Mouse (Mus musculus): ENCODE measurements at regions not wholly inside any gene's neighbourhood (a gene's known extent, or its start where the extent isn't known, plus 50 kb on each side); places are given as distances from the start of the nearest gene placed in this dataset.

GRCm38 (mm10) chr4:35571541-35572447 is 345.8 kb upstream of the C9orf72 start:
- H3K4me3 ChIP-seq, result no peak overlapping the region
- H3K79me2 ChIP-seq (ENCODE audit: control insufficient read depth, insufficient read depth), result no peaks in the 10 kb centered on the region
- no peak overlapping the region for H3K4me2 ChIP-seq (ENCODE audit: low read depth)
- no peaks in the 10 kb centered on the region for H3K36me3 ChIP-seq (ENCODE audit: control insufficient read depth, insufficient read depth)
- TF ChIP-seq MYOG (IDR thresholded peaks at IDR 0.05; ENCODE audit: control insufficient read depth in 1 of 3, insufficient read depth in 1 of 3, insufficient read length in 2 of 3, low read depth in 2 of 3) (no peak), SRF (IDR thresholded peaks at IDR 0.05; ENCODE audit: control insufficient read depth, insufficient read length, low read depth) (no peak), TCF3 (IDR thresholded peaks at IDR 0.05; ENCODE audit: insufficient read length, low read depth) (no peak), E2F4 (IDR thresholded peaks at IDR 0.05; ENCODE audit: insufficient read depth) (no peak), CEBPB (IDR thresholded peaks at IDR 0.05; ENCODE audit: insufficient read depth, poor library complexity, severe bottlenecking) (no peak), POLR2A (IDR thresholded peaks at IDR 0.05; ENCODE audit: insufficient read length, low read depth) (no peak), USF1 (IDR thresholded peaks at IDR 0.05; ENCODE audit: low read depth) (no peak), POLR2AphosphoS2 (IDR thresholded peaks at IDR 0.05; ENCODE audit: insufficient read length, low read depth) (no peak), MYOD1 (IDR thresholded peaks at IDR 0.05; ENCODE audit: control insufficient read depth in 1 of 3, insufficient read length in 2 of 3, low read depth in 2 of 3) (no peak), REST (IDR thresholded peaks at IDR 0.05; ENCODE audit: insufficient read depth, insufficient read length) (no peak), MAX (IDR thresholded peaks at IDR 0.05; ENCODE audit: low read depth) (no peak), TCF12 (IDR thresholded peaks at IDR 0.05; ENCODE audit: insufficient read depth, poor library complexity, severe bottlenecking) (no peak)
- no peaks in the 10 kb centered on the region for H3K27me3 ChIP-seq (ENCODE audit: control insufficient read depth, insufficient read depth, insufficient read length)
- no peak overlapping the region for H3ac ChIP-seq (ENCODE audit: control insufficient read depth, insufficient read length)

GRCm38 (mm10) chr4:35561303-35561702 is 335.3 kb upstream of the C9orf72 start:
- Histone ChIP-seq H3K79me2 (ENCODE audit: control insufficient read depth, insufficient read depth) (no peaks in the 10 kb centered on the region), H3K4me3 (no peak overlapping the region), H3K27me3 (ENCODE audit: control insufficient read depth, insufficient read depth, insufficient read length) (no peaks in the 10 kb centered on the region), H3ac (ENCODE audit: control insufficient read depth, insufficient read length) (no peak overlapping the region), H3K36me3 (ENCODE audit: control insufficient read depth, insufficient read depth) (no peaks in the 10 kb centered on the region), H3K4me2 (ENCODE audit: low read depth) (no peak overlapping the region)
- no peak for TF ChIP-seq POLR2A (IDR thresholded peaks at IDR 0.05; ENCODE audit: insufficient read length, low read depth)
- no peak for TF ChIP-seq USF1 (IDR thresholded peaks at IDR 0.05; ENCODE audit: low read depth)
- no peak for TF ChIP-seq REST (IDR thresholded peaks at IDR 0.05; ENCODE audit: insufficient read depth, insufficient read length)
- no peak for TF ChIP-seq MYOD1 (IDR thresholded peaks at IDR 0.05; ENCODE audit: control insufficient read depth in 1 of 3, insufficient read length in 2 of 3, low read depth in 2 of 3)
- no peak for TF ChIP-seq TCF12 (IDR thresholded peaks at IDR 0.05; ENCODE audit: insufficient read depth, poor library complexity, severe bottlenecking)
- no peak for TF ChIP-seq MYOG (IDR thresholded peaks at IDR 0.05; ENCODE audit: control insufficient read depth in 1 of 3, insufficient read depth in 1 of 3, insufficient read length in 2 of 3, low read depth in 2 of 3)
- TF ChIP-seq SRF (IDR thresholded peaks at IDR 0.05; ENCODE audit: control insufficient read depth, insufficient read length, low read depth), result no peak
- no peak for TF ChIP-seq MAX (IDR thresholded peaks at IDR 0.05; ENCODE audit: low read depth)
- no peak for TF ChIP-seq E2F4 (IDR thresholded peaks at IDR 0.05; ENCODE audit: insufficient read depth)
- no peak for TF ChIP-seq TCF3 (IDR thresholded peaks at IDR 0.05; ENCODE audit: insufficient read length, low read depth)
- no peak for TF ChIP-seq POLR2AphosphoS2 (IDR thresholded peaks at IDR 0.05; ENCODE audit: insufficient read length, low read depth)
- no peak for TF ChIP-seq CEBPB (IDR thresholded peaks at IDR 0.05; ENCODE audit: insufficient read depth, poor library complexity, severe bottlenecking)

- Histone ChIP-seq H3K4me2 (ENCODE audit: low read depth) (no peak overlapping the region), H3K36me3 (ENCODE audit: control insufficient read depth, insufficient read depth) (no peaks in the 10 kb centered on the region), H3K27me3 (ENCODE audit: control insufficient read depth, insufficient read depth, insufficient read length) (no peaks in the 10 kb centered on the region), H3K4me3 (no peak overlapping the region), H3K79me2 (ENCODE audit: control insufficient read depth, insufficient read depth) (no peaks in the 10 kb centered on the region), H3ac (ENCODE audit: control insufficient read depth, insufficient read length) (no peak overlapping the region)
- TF ChIP-seq POLR2AphosphoS2 (IDR thresholded peaks at IDR 0.05; ENCODE audit: insufficient read length, low read depth) (no peak), USF1 (IDR thresholded peaks at IDR 0.05; ENCODE audit: low read depth) (no peak), E2F4 (IDR thresholded peaks at IDR 0.05; ENCODE audit: insufficient read depth) (no peak), TCF12 (IDR thresholded peaks at IDR 0.05; ENCODE audit: insufficient read depth, poor library complexity, severe bottlenecking) (no peak)
Observed at GRCm38 (mm10) chr4:35560004-35560403, 334.0 kb upstream of the C9orf72 start.

DNA sequence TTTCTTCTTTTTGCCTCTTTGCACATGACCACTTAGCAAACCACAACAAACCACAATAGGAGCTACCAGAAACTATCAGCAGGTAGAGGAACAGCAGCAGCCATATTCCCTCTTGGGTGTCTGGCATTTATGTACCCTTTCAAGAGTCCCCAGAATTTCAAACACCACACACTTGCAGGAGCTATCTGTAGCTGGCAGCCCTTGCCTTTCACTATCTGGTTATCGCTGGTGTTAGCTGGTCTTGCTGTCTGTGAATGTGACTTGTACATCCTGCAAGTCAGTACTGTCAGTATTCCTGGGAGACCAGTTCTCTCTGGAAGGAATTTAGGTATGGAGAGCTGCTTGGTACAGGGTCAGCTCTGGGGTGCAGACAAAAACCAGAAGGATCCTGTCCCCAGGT is 327.3 kb upstream of the C9orf72 start:
- TF ChIP-seq MYOD1 (IDR thresholded peaks at IDR 0.05; ENCODE audit: control insufficient read depth in 1 of 3, insufficient read length in 2 of 3, low read depth in 2 of 3) (no peak), TCF3 (IDR thresholded peaks at IDR 0.05; ENCODE audit: insufficient read length, low read depth) (no peak), USF1 (IDR thresholded peaks at IDR 0.05; ENCODE audit: low read depth) (no peak), E2F4 (IDR thresholded peaks at IDR 0.05; ENCODE audit: insufficient read depth) (no peak), MAX (IDR thresholded peaks at IDR 0.05; ENCODE audit: low read depth) (no peak), SRF (IDR thresholded peaks at IDR 0.05; ENCODE audit: control insufficient read depth, insufficient read length, low read depth) (no peak), POLR2AphosphoS2 (IDR thresholded peaks at IDR 0.05; ENCODE audit: insufficient read length, low read depth) (no peak), POLR2A (IDR thresholded peaks at IDR 0.05; ENCODE audit: insufficient read length, low read depth) (no peak), MYOG (IDR thresholded peaks at IDR 0.05; ENCODE audit: control insufficient read depth in 1 of 3, insufficient read depth in 1 of 3, insufficient read length in 2 of 3, low read depth in 2 of 3) (no peak), REST (IDR thresholded peaks at IDR 0.05; ENCODE audit: insufficient read depth, insufficient read length) (no peak), CEBPB (IDR thresholded peaks at IDR 0.05; ENCODE audit: insufficient read depth, poor library complexity, severe bottlenecking) (no peak), TCF12 (IDR thresholded peaks at IDR 0.05; ENCODE audit: insufficient read depth, poor library complexity, severe bottlenecking) (no peak)
- H3K4me2 ChIP-seq (ENCODE audit: low read depth), result no peak overlapping the region
- no peak overlapping the region for H3K4me3 ChIP-seq
- no peaks in the 10 kb centered on the region for H3K36me3 ChIP-seq (ENCODE audit: control insufficient read depth, insufficient read depth)
- no peaks in the 10 kb centered on the region for H3K79me2 ChIP-seq (ENCODE audit: control insufficient read depth, insufficient read depth)
- H3K27me3 ChIP-seq (ENCODE audit: control insufficient read depth, insufficient read depth, insufficient read length), result no peaks in the 10 kb centered on the region
- H3ac ChIP-seq (ENCODE audit: control insufficient read depth, insufficient read length), result no peak overlapping the region

Data from myocyte (in vitro differentiated cells).